Mouse (Mus musculus) left cerebral cortex, adult 9 months (tissue): Measurements from ENCODE around the gene March10.
A peak's percentile ranks its signal among the peaks of the same experiment; 100 is the strongest.

Source experiments
- DNase-seq, 2 experiments: peaks; one replicate each; pipeline ENCODE4 v3.0.0; 2022; ENCODE audit warnings: low spot score in 2 of 2

The March10 gene

GRCm38 (mm10) chr11:105456497-105456907 lies at the start of gene March10:
Gene March10, minus strand, starts transcription at chr11:105456735.
- DNase-seq = peak; percentile 57 to 78

- no peak for DNase-seq
Measured at GRCm38 (mm10) chr11:105506322-105506721, 49.8 kb upstream of the March10 start.

GRCm38 (mm10) chr11:105505038-105505437 lies 48.5 kb upstream of the March10 start:
- DNase-seq = no peak

- DNase-seq = no peak
Measured at GRCm38 (mm10) chr11:105502311-105502710, 45.8 kb upstream of the March10 start.

GRCm38 (mm10) chr11:105497505-105497904 lies 41.0 kb upstream of the March10 start:
- peak; percentile 70 to 74 for DNase-seq

- no peak for DNase-seq
Measured at GRCm38 (mm10) chr11:105496665-105497064, 40.1 kb upstream of the March10 start.

GRCm38 (mm10) chr11:105495591-105496270 lies 39.2 kb upstream of the March10 start:
- DNase-seq = peak in 1 of 2 experiments; percentile 44

- DNase-seq = no peak
Measured at GRCm38 (mm10) chr11:105494786-105495369, 38.3 kb upstream of the March10 start.

GRCm38 (mm10) chr11:105492392-105492791 lies 35.9 kb upstream of the March10 start:
- DNase-seq = no peak

- DNase-seq = no peak
Measured at GRCm38 (mm10) chr11:105490971-105491370, 34.4 kb upstream of the March10 start.

GRCm38 (mm10) chr11:105485412-105485811 lies 28.9 kb upstream of the March10 start:
- no peak for DNase-seq

- DNase-seq = no peak
Measured at GRCm38 (mm10) chr11:105484993-105485392, 28.5 kb upstream of the March10 start.

GRCm38 (mm10) chr11:105482747-105483146 lies 26.2 kb upstream of the March10 start:
- DNase-seq = no peak

GRCm38 (mm10) chr11:105474746-105475145 lies 18.2 kb upstream of the March10 start:
- no peak for DNase-seq

GRCm38 (mm10) chr11:105474352-105474736 lies 17.8 kb upstream of the March10 start:
- no peak for DNase-seq

- DNase-seq = no peak
Measured at GRCm38 (mm10) chr11:105473716-105474351, 17.3 kb upstream of the March10 start.

GRCm38 (mm10) chr11:105472610-105473009 lies 16.1 kb upstream of the March10 start:
- DNase-seq = no peak

- DNase-seq = no peak
Measured at GRCm38 (mm10) chr11:105470896-105471295, 14.4 kb upstream of the March10 start.

- no peak for DNase-seq
Measured at GRCm38 (mm10) chr11:105469561-105469960, 13.0 kb upstream of the March10 start.

GRCm38 (mm10) chr11:105469091-105469507 lies 12.6 kb upstream of the March10 start:
- DNase-seq = peak in 1 of 2 experiments; percentile 25

- no peak for DNase-seq
Measured at GRCm38 (mm10) chr11:105468436-105468835, 11.9 kb upstream of the March10 start.

- DNase-seq = no peak
Measured at GRCm38 (mm10) chr11:105467816-105468215, 11.3 kb upstream of the March10 start.

GRCm38 (mm10) chr11:105467266-105467665 lies 10.7 kb upstream of the March10 start:
- DNase-seq = no peak
